Mouse (Mus musculus) hematopoietic stem cell, adult 5-6 weeks (primary cell): ENCODE measurements around the gene Flnb. TPM values are rescaled to one million over a fixed set of nuclear protein-coding genes. Genes with fewer than 3 reads are reported as not detected.

Experiments
- ATAC-seq, 2 experiments: fragments of 125-278 bp in 1 of 2; replicated peaks in 1 of 2; 2 replicates each; pipeline ENCODE4 v1.8.0; 2016 to 2017; ENCODE audit warnings: inconsistent platforms in 2 of 2, mild to moderate bottlenecking in 2 of 2, moderate number of reproducible peaks in 2 of 2, low read depth in 1 of 2, moderate TSS enrichment in 1 of 2; ENCODE audit not compliant: low FRiP score in 2 of 2, poor library complexity in 2 of 2, severe bottlenecking in 2 of 2, insufficient read depth in 1 of 2, low TSS enrichment in 1 of 2
- total RNA-seq: library from RNA; stranded (forward); fragments of 172-1452, 232-1000 nt; gene quantifications from 2 replicates; pipeline ENCODE4 v1.2.3, GENCODE M21; 2017

Flnb gene
- total RNA-seq, 1 experiment from 2014 or later: 15.1 TPM

GRCm38 (mm10) chr14:7913842-7914241, 96.1 kb downstream of the Flnb start:
- peak; percentile 99 for ATAC-seq

- no peak for ATAC-seq
These were observed 96.7 kb downstream of the Flnb start for GRCm38 (mm10) chr14:7914461-7914860.

- ATAC-seq: peak; percentile 35 to 51; a peak in 3 of 4 replicates
These were observed 100.6 kb downstream of the Flnb start for GRCm38 (mm10) chr14:7918150-7918991.

- no peak for ATAC-seq
These were observed 101.6 kb downstream of the Flnb start for GRCm38 (mm10) chr14:7919309-7919708.

GRCm38 (mm10) chr14:7919921-7920320, 102.2 kb downstream of the Flnb start:
- ATAC-seq: no peak

- ATAC-seq: peak; percentile 44 to 62; a peak in 3 of 4 replicates
These were observed 103.7 kb downstream of the Flnb start for GRCm38 (mm10) chr14:7921459-7921858.

- ATAC-seq: 0 out of 4 replicates have a peak, but pooled peaks have one; percentile 34
These were observed 105.9 kb downstream of the Flnb start for GRCm38 (mm10) chr14:7923635-7924034.

- no peak for ATAC-seq
These were observed 110.6 kb downstream of the Flnb start for GRCm38 (mm10) chr14:7928362-7928761.

- ATAC-seq: peak; percentile 75 to 80
These were observed 111.3 kb downstream of the Flnb start for GRCm38 (mm10) chr14:7929029-7929428.

- no peak for ATAC-seq
These were observed 114.4 kb downstream of the Flnb start for GRCm38 (mm10) chr14:7932151-7932550.

- peak; percentile 74 to 85 for ATAC-seq
These were observed 116.4 kb downstream of the Flnb start for GRCm38 (mm10) chr14:7934166-7934565.

GRCm38 (mm10) chr14:7937052-7937630, 119.4 kb downstream of the Flnb start:
- peak; percentile 64 to 67 for ATAC-seq

- no peak for ATAC-seq
These were observed 121.3 kb downstream of the Flnb start for GRCm38 (mm10) chr14:7938809-7939784.

GRCm38 (mm10) chr14:7941413-7941812, 123.7 kb downstream of the Flnb start:
- no peak for ATAC-seq

- ATAC-seq: no peak
These were observed 125.5 kb downstream of the Flnb start for GRCm38 (mm10) chr14:7943101-7943800.

GRCm38 (mm10) chr14:7943801-7944135, 126.0 kb downstream of the Flnb start:
- no peak for ATAC-seq

- ATAC-seq: peak; percentile 68 to 72
These were observed 126.7 kb downstream of the Flnb start for GRCm38 (mm10) chr14:7944349-7945039.
